Mouse (Mus musculus) right cerebral cortex, adult 2 months (tissue): ENCODE data around the gene Kctd12.

Experiments
- DNase-seq, 2 experiments: peaks; one replicate each; pipeline ENCODE4 v3.0.0; 2021 to 2022; ENCODE audit warnings: low spot score in 2 of 2

Gene Kctd12

DNA sequence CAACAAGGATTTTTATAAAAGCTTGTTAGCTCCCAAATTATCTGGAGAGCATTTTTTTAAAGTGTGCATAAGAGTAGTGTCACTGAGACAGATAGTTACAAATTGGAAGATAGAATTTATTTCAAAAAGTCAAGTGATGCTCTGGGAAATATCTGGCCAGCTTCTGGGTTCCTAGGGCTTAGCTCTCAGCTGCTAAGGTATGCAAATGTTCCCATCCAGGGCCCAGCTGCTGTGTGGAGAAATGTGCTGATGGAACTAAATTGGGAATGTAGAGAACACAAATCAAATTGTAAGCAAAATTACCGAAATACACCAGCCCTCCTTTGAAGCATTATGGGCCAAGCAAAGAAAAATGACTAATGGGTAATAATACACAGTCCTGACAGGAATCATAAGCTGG is 16.6 kb downstream of the Kctd12 start:
- no peak for DNase-seq

DNA sequence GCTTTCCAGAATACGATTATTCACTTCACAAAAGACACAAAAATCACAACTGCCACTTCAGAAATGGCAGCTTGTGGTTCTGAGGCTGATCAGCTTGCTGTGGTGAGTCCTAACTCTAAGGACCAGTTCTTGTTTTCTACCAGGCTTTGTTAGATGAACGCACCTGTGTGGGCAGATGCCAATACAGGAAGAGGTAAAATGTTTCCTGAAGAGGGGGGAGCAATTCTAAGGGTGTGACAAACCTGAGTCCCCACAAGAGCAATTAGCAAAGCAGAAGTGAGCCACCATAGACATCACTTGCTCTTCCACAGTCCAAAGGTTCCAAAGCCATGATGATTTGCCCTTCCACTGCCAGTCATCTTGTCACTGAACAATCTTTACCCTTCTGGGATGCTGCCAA is 20.4 kb downstream of the Kctd12 start:
- DNase-seq, result no peak

GRCm38 (mm10) chr14:102953511-102953910 is 28.9 kb downstream of the Kctd12 start:
- DNase-seq, result no peak

DNA sequence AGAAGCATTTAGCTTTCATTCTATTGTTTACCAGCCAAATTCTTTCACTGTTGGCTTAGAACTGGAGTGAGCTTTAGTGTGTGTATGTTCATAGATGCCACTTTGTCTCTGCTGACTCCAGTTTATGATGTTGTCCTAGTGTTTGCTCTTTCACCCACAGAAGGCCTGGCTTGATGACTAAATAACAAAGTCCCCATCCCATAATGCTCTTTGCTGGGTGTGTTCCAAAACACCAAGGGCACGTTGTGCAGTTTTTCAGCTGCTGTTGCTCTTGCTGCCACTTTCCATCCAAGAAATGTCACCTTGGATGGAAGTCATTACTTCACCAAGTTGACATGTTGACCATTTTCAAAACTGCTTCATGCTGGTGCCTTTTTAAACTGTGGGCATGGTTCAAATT is 30.5 kb downstream of the Kctd12 start:
- DNase-seq, result no peak

DNA sequence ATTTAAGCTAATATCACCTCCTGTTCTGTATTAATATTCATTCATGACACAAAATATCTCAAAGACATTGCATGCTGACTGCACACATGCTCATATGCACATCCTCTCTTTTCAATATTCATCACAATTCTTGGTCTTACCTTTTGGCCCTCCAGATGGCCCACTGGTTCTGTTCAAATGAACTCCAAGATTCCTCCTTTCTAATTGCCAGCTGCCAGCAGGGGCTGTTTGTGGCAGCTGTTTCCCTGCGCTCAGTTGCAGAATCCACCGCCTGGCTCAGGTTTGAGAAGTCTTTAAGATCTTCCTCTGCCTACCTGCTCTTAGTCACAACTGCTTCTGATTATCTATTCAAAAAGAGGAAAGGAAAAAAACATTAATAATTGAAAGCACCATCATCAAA is 34.6 kb downstream of the Kctd12 start:
- no peak for DNase-seq

DNA sequence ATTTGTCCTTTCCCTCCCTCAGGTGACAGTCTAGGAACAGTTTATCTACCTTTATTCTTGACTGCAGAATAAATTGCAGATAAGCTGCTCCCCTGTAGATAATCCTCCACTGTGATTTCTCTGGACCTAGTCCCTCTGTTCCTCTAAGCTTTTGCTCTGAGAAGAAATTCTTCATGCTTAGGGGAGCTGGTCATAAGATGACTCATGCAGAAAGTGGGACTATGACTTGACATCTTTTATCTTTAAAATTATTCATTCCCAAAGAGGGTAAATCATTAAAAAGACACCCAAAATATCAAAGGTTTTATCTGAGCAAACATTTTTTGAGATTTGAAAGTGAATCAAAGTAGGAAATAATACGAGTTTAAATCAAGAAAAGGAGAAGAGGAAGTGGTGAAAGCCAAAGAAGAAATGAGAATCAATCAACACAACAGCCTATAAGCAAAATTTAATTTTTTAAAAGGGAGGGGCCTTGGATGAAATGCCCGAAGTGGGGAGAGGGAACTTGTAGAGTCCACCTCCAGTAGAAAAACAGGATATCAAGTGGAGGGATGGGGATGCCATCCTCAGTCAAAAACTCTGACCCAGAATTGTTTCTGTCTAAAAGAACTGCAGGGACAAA is 40.1 kb downstream of the Kctd12 start:
- DNase-seq, result no peak

DNA sequence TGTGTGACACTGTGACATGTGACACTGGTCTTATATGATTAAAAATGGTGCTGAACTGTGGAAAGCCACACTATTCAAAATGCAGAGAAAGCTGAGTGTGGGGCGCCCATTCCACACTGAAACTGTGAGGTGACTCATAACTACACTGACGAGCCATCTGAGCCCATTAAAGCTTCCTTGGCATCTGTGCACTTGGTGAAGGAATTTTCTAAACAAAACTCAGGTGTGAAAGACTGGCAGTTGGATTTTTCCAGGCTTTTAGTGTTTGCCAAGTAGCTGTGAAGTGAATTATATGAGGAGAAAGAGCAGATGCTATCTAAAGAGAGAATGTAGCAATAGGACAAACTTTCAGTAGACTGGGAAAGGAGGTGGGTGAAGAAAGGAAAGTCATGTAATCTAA is 47.6 kb downstream of the Kctd12 start:
- peak; percentile 28 to 36 for DNase-seq

DNA sequence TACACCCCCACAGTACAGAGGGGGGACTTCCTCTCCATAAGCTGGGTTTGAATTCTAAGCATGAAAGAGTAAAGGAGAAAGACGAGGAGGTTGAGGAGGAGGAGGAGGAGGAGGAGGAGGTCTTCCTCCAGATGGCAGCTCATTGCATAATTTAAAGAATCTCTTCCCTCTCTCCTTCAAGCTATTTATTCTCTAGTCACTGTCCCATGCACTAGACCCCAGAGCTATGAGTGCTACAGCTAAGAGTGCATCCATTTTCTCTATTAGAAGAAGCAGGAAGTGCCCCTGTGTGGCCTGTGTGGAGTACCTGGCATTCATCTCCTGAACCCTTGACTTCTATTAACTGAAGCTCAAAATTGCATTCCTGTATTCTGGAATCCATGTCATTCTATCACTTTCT is 51.5 kb downstream of the Kctd12 start:
- no peak for DNase-seq

- no peak for DNase-seq
Measured at GRCm38 (mm10) chr14:102929545-102929944, 52.9 kb downstream of the Kctd12 start.

GRCm38 (mm10) chr14:102927847-102928466 is 54.5 kb downstream of the Kctd12 start:
- DNase-seq, result no peak
